Mouse (Mus musculus): ENCODE measurements around the gene Stx18. TPM values are rescaled to one million over a fixed set of nuclear protein-coding genes. Genes with fewer than 3 reads are reported as not detected.

The Stx18 gene
- polyA plus RNA-seq, 1 experiment = 9.7 TPM

DNA sequence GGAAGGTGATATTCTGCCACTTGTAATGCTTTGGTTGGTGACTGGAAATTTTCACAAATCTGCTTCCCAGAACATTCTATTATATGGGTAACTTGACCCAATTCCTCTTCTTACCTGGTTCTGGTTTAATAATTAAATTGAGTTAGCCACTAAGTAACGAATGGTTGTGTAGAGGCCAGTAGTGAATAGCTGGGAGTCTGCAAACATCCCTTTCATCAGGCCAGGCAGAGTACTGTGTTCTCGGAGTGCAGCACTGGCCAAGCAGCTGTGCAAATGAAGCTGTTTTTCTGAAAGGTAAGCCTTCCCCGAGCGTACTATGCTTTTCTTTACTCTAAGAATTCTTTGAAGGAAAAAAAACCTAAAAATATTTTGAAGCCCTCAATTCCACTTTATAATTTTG lies 37.8 kb downstream of the Stx18 start:
- Histone ChIP-seq H3K4me1 (ENCODE audit: control insufficient read depth, insufficient read depth, insufficient read length, low read length) (no peaks in the 10 kb centered on the region), H3K4me3 (ENCODE audit: low read depth, low read length) (no peak overlapping the region), H3K27me3 (ENCODE audit: control insufficient read depth, insufficient read depth, low read length) (no peaks in the 10 kb centered on the region), H3K27ac (ENCODE audit: insufficient read depth, low read depth, low read length) (no peak overlapping the region), H3K36me3 (ENCODE audit: control insufficient read depth, insufficient read depth, low read length) (no peaks in the 10 kb centered on the region)
- TF ChIP-seq CTCF (IDR thresholded peaks at IDR 0.05; ENCODE audit: extremely low read depth, insufficient read length, insufficient replicate concordance, low read depth, low read length) = no peak
- no peak for TF ChIP-seq POLR2A (IDR thresholded peaks at IDR 0.05; ENCODE audit: low read depth, low read length)
- WGBS = 43% methylated on average over 4 of the region's 4 CpGs

DNA sequence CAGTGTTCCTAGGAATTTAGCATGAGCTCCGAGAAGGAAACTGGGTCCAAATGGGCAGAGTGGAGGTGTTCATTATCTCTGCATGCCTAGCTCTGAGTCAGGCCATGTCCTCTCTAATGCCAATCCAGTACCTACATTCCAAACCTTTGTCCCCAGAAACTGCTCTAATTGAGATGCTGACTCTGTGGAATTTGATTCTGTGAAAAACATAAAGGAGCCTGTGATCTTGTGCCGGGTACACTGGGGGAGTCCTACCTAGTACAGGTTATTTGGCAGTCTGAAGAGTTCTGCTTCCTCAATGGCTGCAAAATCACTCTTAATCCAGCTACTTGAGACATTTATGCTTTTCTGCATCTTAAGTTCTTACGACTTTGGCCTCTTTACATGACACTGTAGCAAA lies 40.0 kb downstream of the Stx18 start:
- peaks cover 4% of the 10 kb centered on the region; the same call in 1 of the 2 replicates for H3K4me1 ChIP-seq (ENCODE audit: control insufficient read depth, insufficient read depth, insufficient read length, low read length)
- 84% methylated on average over 3 of the region's 3 CpGs for WGBS
- no peak overlapping the region for H3K4me3 ChIP-seq (ENCODE audit: low read depth, low read length)
- H3K27me3 ChIP-seq (ENCODE audit: control insufficient read depth, insufficient read depth, low read length) = no peaks in the 10 kb centered on the region
- H3K27ac ChIP-seq (ENCODE audit: insufficient read depth, low read depth, low read length) = no peak overlapping the region
- no peak for TF ChIP-seq CTCF (IDR thresholded peaks at IDR 0.05; ENCODE audit: extremely low read depth, insufficient read length, insufficient replicate concordance, low read depth, low read length)
- no peak for TF ChIP-seq POLR2A (IDR thresholded peaks at IDR 0.05; ENCODE audit: low read depth, low read length)
- H3K36me3 ChIP-seq (ENCODE audit: control insufficient read depth, insufficient read depth, low read length) = no peaks in the 10 kb centered on the region

DNA sequence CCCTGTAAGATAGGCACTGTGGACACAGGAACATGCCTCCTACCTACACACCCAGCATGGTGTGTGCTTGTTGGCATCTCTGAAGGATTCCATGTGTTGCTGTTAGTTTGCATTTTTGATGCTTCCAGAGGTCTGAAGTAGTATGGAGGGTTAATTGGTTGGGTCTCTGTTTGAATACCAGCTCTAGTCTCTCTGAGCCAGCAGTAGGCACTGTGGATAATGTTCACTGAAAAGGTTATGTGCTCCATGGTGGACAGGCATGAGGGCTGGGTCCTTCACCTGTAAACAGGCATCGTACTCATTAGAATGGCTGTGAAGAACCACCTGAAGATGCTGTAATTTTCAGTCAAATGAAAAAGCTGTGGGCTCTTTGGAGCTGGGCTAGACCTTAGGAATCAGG lies 41.9 kb downstream of the Stx18 start:
- H3K27me3 ChIP-seq (ENCODE audit: control insufficient read depth, insufficient read depth, low read length) = no peaks in the 10 kb centered on the region
- TF ChIP-seq CTCF (IDR thresholded peaks at IDR 0.05; ENCODE audit: extremely low read depth, insufficient read length, insufficient replicate concordance, low read depth, low read length) = no peak
- no peak for TF ChIP-seq POLR2A (IDR thresholded peaks at IDR 0.05; ENCODE audit: low read depth, low read length)
- H3K4me1 ChIP-seq (ENCODE audit: control insufficient read depth, insufficient read depth, insufficient read length, low read length) = peaks cover 4% of the 10 kb centered on the region; the same call in 1 of the 2 replicates
- 96% methylated on average over 1 of the region's 1 CpGs for WGBS
- no peaks in the 10 kb centered on the region for H3K36me3 ChIP-seq (ENCODE audit: control insufficient read depth, insufficient read depth, low read length)
- no peak overlapping the region for H3K4me3 ChIP-seq (ENCODE audit: low read depth, low read length)
- H3K27ac ChIP-seq (ENCODE audit: insufficient read depth, low read depth, low read length) = no peak overlapping the region

DNA sequence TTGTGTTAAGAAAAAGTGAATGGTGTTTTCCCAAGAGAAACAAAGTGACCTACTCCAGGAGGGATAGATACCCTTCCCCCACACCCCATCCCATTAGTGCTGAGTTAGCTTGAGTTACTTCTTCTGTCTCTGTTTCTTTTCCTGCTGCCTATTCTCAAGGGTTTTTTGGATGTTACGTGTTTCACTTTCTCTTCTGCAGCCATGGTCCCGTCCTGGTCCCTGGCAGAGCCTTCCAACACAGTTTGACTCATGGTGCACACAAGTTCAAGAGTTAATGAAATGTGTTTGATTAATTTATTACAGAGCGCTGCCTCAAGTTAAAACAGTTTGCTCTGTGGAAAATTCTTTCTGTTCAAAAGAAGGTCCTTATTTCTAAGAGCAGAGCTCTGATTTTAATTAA lies 44.0 kb downstream of the Stx18 start:
- 47% methylated on average over 3 of the region's 3 CpGs for WGBS
- no peak for TF ChIP-seq POLR2A (IDR thresholded peaks at IDR 0.05; ENCODE audit: low read depth, low read length)
- no peak for TF ChIP-seq CTCF (IDR thresholded peaks at IDR 0.05; ENCODE audit: extremely low read depth, insufficient read length, insufficient replicate concordance, low read depth, low read length)
- Histone ChIP-seq H3K36me3 (ENCODE audit: control insufficient read depth, insufficient read depth, low read length) (no peaks in the 10 kb centered on the region), H3K4me3 (ENCODE audit: low read depth, low read length) (no peak overlapping the region), H3K27me3 (ENCODE audit: control insufficient read depth, insufficient read depth, low read length) (no peaks in the 10 kb centered on the region), H3K4me1 (ENCODE audit: control insufficient read depth, insufficient read depth, insufficient read length, low read length) (peaks cover 4% of the 10 kb centered on the region; the same call in 1 of the 2 replicates), H3K27ac (ENCODE audit: insufficient read depth, low read depth, low read length) (no peak overlapping the region; the same call in 1 of the 2 replicates)

DNA sequence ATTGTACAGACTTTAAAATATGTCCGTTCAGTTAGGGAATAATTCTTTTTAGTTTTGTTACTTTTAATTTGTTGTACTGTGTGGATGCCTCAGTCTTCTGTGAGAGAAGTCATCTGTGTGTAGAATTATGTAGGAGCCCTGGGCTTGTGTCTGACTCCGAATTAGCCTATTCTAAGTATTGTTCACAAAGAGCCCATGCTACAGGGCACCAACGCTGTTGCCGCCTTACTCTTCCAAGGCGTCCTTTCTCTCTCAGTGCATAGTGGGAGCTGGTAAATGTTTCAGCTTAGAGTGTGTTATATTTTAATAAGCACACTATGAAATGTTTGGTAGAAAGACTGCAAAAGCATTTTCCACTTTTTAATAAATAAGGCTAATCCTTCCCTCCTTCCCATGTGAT lies 44.8 kb downstream of the Stx18 start:
- WGBS = 85% methylated on average over 5 of the region's 5 CpGs
- Histone ChIP-seq H3K4me3 (ENCODE audit: low read depth, low read length) (no peak overlapping the region), H3K4me1 (ENCODE audit: control insufficient read depth, insufficient read depth, insufficient read length, low read length) (peaks cover 4% of the 10 kb centered on the region; the same call in 1 of the 2 replicates), H3K36me3 (ENCODE audit: control insufficient read depth, insufficient read depth, low read length) (no peaks in the 10 kb centered on the region), H3K27me3 (ENCODE audit: control insufficient read depth, insufficient read depth, low read length) (no peaks in the 10 kb centered on the region), H3K27ac (ENCODE audit: insufficient read depth, low read depth, low read length) (no peak overlapping the region)
- no peak for TF ChIP-seq CTCF (IDR thresholded peaks at IDR 0.05; ENCODE audit: extremely low read depth, insufficient read length, insufficient replicate concordance, low read depth, low read length)
- TF ChIP-seq POLR2A (IDR thresholded peaks at IDR 0.05; ENCODE audit: low read depth, low read length) = no peak

DNA sequence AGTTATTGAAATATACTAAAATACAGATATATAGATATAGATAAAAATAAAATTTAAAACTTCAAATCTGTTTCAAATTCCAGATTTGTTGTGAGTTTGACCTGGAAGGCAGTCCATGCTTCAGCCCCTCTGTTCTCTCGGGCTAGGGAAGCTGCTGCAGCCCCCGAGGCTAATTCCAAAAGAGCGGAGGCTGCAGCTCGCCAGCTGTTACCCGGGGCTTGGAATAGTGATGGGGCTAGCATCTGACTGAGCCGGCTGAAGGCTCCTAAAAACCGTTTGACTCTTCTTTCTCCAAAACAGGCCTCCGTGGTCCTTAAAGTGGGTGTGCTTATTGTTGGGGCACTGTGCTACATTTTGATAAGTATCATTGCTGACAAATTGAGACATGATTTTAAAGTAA lies 46.1 kb downstream of the Stx18 start:
- H3K36me3 ChIP-seq (ENCODE audit: control insufficient read depth, insufficient read depth, low read length) = no peaks in the 10 kb centered on the region
- no peak overlapping the region for H3K4me3 ChIP-seq (ENCODE audit: low read depth, low read length)
- no peak for TF ChIP-seq CTCF (IDR thresholded peaks at IDR 0.05; ENCODE audit: extremely low read depth, insufficient read length, insufficient replicate concordance, low read depth, low read length)
- no peak for TF ChIP-seq POLR2A (IDR thresholded peaks at IDR 0.05; ENCODE audit: low read depth, low read length)
- no peaks in the 10 kb centered on the region for H3K27me3 ChIP-seq (ENCODE audit: control insufficient read depth, insufficient read depth, low read length)
- H3K4me1 ChIP-seq (ENCODE audit: control insufficient read depth, insufficient read depth, insufficient read length, low read length) = peaks cover 4% of the 10 kb centered on the region; the same call in 1 of the 2 replicates
- 72% methylated on average over 8 of the region's 8 CpGs for WGBS
- no peak overlapping the region for H3K27ac ChIP-seq (ENCODE audit: insufficient read depth, low read depth, low read length)

DNA sequence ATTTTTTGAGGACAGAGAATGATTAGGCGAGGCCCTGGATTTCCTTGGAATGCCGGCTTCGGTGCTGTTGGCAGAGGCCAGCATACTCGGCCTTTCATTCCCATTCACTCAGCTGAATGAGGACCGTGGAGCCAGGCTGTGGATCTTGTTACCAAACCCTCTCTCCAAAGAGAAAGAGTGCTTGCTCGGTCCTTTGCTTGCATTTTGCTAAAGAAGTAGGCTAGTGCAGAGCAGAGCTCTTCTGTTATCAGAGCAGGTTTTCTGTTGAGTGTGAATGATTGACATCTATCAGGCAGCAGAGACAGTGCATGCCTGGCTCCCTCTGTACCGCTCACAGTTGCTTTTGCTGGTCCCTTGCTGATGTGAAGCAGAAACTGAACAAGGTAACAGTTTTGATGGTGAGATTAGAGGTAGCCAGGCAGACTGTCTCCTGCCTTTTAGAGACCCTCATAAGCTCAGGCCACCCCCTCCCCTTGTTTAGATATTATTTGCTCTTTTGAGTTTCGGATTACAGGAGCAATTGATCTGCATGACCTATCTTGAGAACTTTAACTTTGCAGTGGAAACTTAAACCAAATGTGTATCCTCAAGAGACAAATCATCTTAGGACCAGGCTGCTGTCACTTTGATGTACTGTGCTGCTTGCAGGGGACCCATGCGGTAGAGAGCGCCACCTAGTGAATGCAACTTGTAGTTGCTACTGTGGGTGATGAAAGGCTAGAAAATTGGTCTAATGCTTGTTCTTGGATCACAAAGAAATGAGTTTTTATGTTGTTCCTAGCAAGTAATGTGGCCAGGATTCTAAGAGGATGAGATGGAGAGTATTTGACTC lies 47.2 kb downstream of the Stx18 start:
- WGBS = 49% methylated on average over 10 of the region's 10 CpGs

More for the DNA sequence above, 47.2 kb downstream of the Stx18 start:
- Histone ChIP-seq H3K27ac (ENCODE audit: insufficient read depth, low read depth, low read length) (no peak overlapping the region), H3K4me3 (ENCODE audit: low read depth, low read length) (no peak overlapping the region), H3K4me1 (ENCODE audit: control insufficient read depth, insufficient read depth, insufficient read length, low read length) (peaks cover 4% of the 10 kb centered on the region; the same call in 1 of the 2 replicates), H3K36me3 (ENCODE audit: control insufficient read depth, insufficient read depth, low read length) (no peaks in the 10 kb centered on the region), H3K27me3 (ENCODE audit: control insufficient read depth, insufficient read depth, low read length) (no peaks in the 10 kb centered on the region)
- no peak for TF ChIP-seq POLR2A (IDR thresholded peaks at IDR 0.05; ENCODE audit: low read depth, low read length)
- TF ChIP-seq CTCF (IDR thresholded peaks at IDR 0.05; ENCODE audit: extremely low read depth, insufficient read length, insufficient replicate concordance, low read depth, low read length) = peak; percentile 81; the same call in 1 of the 2 replicates
